Mouse (Mus musculus) kidney, adult 2 months (tissue): Measurements from ENCODE around the gene Tial1. TPM values are rescaled to one million over a fixed set of nuclear protein-coding genes. Genes with fewer than 3 reads are reported as not detected.

Experiments
- DNase-seq: peaks from one replicate; pipeline ENCODE4 v3.0.0; 2021
- H3K27ac ChIP-seq: fragments of 200-500 bp; 2 replicates; pipeline ENCODE4 v1.5.1; 2012; ENCODE audit warnings: low read depth, low read length, control low read depth, inconsistent platforms; ENCODE audit not compliant: insufficient read depth
- H3K27me3 ChIP-seq: fragments of 200-500 bp; replicated peaks from 2 replicates; pipeline ENCODE4 v1.6.1; 2012; ENCODE audit warnings: mild to moderate bottlenecking, moderate library complexity, low read length, inconsistent platforms; ENCODE audit not compliant: control insufficient read depth, insufficient read depth
- H3K36me3 ChIP-seq: fragments of 200-500 bp; 2 replicates; pipeline ENCODE4 v1.6.1; 2012; ENCODE audit warnings: mild to moderate bottlenecking, moderate library complexity, low read length, inconsistent platforms; ENCODE audit not compliant: control insufficient read depth, insufficient read depth
- H3K4me1 ChIP-seq: fragments of 200-500 bp; 2 replicates; pipeline ENCODE4 v1.6.1; 2011; ENCODE audit warnings: low read length; ENCODE audit not compliant: control insufficient read depth, insufficient read depth
- H3K4me3 ChIP-seq: fragments of 200-500 bp; 2 replicates; pipeline ENCODE4 v1.5.1; 2011; ENCODE audit warnings: mild to moderate bottlenecking, low read depth, low read length, control low read depth; ENCODE audit not compliant: insufficient read depth
- CTCF ChIP-seq: fragments of 200-500 bp; conservative IDR thresholded peaks from 2 replicates; pipeline ENCODE4 v1.5.1; 2011; ENCODE audit warnings: low read depth, mild to moderate bottlenecking, control low read depth, low read length, moderate library complexity, mixed read lengths; ENCODE audit not compliant: insufficient read depth, insufficient read length
- POLR2A ChIP-seq: fragments of 200-500 bp; IDR thresholded peaks from one replicate; pipeline ENCODE4 v1.6.1; 2011; ENCODE audit warnings: low read depth, low read length, control low read depth
- WGBS: fragments of 180-500 bp; shearing (Covaris S2); methylation state at CpG from one replicate; pipeline ENCODE4 v1.1.7; 2018; 5-methylcytosine and 5-hydroxymethylcytosine counted together
- polyA plus RNA-seq: library from polyadenylated mRNA; depleted of rRNA; stranded (reverse); fragments of >200 nt; gene quantifications from 2 replicates; pipeline ENCODE4 v1.2.3, GENCODE M21; 2012

Gene Tial1
- polyA plus RNA-seq, 1 experiment = 22.2 TPM

DNA sequence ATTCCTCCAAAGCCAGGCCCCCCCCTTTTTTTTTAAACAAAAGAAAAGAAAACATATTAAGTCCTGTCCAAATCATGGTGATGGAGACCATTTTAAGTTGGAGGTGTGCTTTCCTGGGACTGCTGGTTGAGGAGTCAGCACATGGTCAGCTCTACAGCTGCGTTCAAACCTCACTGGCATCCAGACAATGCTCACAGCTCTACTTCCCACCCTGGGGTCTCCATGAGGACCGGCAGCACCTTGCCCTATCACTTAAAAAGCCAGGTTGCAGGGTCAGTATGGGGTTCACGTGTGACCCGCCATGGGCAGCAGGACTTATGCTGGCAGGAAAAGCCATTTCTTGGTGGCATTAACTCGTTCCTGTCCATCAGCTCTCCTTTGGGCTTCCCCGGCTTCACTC lies 57.9 kb downstream of the Tial1 start:
- no peaks in the 10 kb centered on the region for H3K36me3 ChIP-seq
- TF ChIP-seq CTCF (no peak), POLR2A (no peak)
- WGBS = 52% methylated on average over 6 of the region's 6 CpGs
- H3K4me3 ChIP-seq = no peak overlapping the region
- H3K27me3 ChIP-seq = no peaks in the 10 kb centered on the region
- H3K4me1 ChIP-seq = no peaks in the 10 kb centered on the region
- no peak for DNase-seq
- H3K27ac ChIP-seq = no peak overlapping the region

DNA sequence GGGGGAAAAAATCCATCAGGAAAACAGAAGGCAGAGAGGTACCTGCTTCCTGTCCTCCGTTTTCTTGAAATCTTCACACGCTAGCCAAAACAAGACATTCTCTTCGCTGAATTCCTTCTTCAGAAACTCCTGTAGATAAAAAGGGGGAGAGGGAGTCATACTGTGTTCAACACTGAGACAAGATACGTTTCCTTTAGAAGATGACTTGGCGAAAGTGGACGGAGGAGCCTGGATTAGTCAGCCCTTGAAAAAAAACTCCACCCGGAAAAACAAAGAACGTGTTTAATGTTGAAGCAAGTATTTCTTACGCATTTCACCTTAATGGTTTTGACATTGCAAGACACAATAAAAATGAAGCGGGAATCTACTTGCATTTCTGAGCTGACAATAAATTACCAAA lies 58.4 kb downstream of the Tial1 start:
- Histone ChIP-seq H3K4me1 (no peaks in the 10 kb centered on the region), H3K4me3 (no peak overlapping the region), H3K27me3 (no peaks in the 10 kb centered on the region), H3K27ac (no peak overlapping the region), H3K36me3 (no peaks in the 10 kb centered on the region)
- 47% methylated on average over 10 of the region's 10 CpGs for WGBS
- TF ChIP-seq CTCF (no peak), POLR2A (no peak)
- DNase-seq = no peak

DNA sequence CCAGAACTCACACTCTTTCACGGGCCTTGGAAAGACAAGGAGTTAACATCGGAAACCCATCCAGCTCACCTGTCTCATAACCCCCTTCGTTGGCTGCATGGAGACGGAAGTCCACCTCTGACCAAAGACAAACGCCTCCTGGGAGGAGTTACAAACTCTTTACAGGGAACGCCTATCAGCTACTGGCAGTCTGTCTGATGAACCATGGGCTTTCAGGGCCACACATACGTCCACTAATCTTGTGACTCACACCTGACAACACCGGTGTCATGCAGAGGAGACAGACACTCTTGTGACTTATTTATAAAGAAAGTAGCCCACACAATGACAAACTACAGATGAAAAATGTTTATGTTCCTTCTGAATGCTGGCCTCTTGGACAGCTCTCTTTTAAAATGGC lies 58.9 kb downstream of the Tial1 start:
- 85% methylated on average over 8 of the region's 8 CpGs for WGBS
- H3K27ac ChIP-seq = no peak overlapping the region
- TF ChIP-seq CTCF (no peak), POLR2A (no peak)
- H3K36me3 ChIP-seq = no peaks in the 10 kb centered on the region
- DNase-seq = no peak
- H3K4me3 ChIP-seq = no peak overlapping the region
- H3K27me3 ChIP-seq = no peaks in the 10 kb centered on the region
- no peaks in the 10 kb centered on the region for H3K4me1 ChIP-seq

DNA sequence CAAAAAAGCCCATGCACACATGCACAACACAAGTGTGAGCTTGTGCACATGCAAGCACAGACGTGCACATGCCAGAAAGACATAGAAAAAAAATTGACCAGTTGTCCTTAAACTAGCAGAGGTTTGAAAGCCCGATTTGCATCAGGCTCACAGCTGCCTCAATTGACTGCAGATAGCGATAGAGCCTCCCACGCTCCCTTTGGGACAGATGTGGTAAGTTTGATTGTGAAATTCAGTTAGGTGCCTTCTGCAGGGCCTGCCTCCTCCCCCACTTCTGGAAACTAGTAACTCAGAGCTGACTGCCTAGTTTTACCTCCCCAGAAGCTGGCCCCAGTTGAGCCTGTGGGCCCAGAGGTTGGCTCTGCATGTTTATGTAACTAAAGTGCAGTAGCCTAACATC lies 62.9 kb downstream of the Tial1 start:
- H3K27ac ChIP-seq = no peak overlapping the region
- no peak for DNase-seq
- WGBS = 78% methylated on average over 4 of the region's 4 CpGs

DNA sequence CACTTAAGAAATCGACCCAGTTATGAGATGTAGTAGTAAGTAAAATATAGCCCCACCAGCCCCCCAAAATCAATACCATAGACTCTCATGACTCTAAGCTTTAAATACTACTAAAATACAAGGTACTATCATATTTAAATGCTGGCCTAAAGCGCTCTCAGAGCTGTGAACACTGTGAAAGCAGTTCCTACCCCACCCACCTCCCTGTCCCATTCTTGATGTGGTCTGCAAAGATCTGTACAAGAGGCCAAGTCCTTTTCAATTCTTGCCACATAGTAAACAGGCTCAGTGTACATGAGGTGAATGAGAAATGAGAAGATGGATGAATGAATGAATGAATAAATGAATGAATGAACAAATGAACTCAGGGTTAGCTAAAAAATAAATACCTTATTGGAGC lies 64.5 kb downstream of the Tial1 start:
- H3K27ac ChIP-seq = no peak overlapping the region
- no peaks in the 10 kb centered on the region for H3K36me3 ChIP-seq
- DNase-seq = no peak
- no peaks in the 10 kb centered on the region for H3K4me1 ChIP-seq
- TF ChIP-seq POLR2A (no peak), CTCF (no peak)
- WGBS = 73% methylated on average over 2 of the region's 2 CpGs
- no peak overlapping the region for H3K4me3 ChIP-seq
- H3K27me3 ChIP-seq = no peaks in the 10 kb centered on the region

More for the DNA sequence above, 62.9 kb downstream of the Tial1 start:
- H3K36me3 ChIP-seq = no peaks in the 10 kb centered on the region
- H3K4me1 ChIP-seq = no peaks in the 10 kb centered on the region
- no peak overlapping the region for H3K4me3 ChIP-seq
- no peak for TF ChIP-seq POLR2A
- no peak for TF ChIP-seq CTCF
- H3K27me3 ChIP-seq = no peaks in the 10 kb centered on the region

DNA sequence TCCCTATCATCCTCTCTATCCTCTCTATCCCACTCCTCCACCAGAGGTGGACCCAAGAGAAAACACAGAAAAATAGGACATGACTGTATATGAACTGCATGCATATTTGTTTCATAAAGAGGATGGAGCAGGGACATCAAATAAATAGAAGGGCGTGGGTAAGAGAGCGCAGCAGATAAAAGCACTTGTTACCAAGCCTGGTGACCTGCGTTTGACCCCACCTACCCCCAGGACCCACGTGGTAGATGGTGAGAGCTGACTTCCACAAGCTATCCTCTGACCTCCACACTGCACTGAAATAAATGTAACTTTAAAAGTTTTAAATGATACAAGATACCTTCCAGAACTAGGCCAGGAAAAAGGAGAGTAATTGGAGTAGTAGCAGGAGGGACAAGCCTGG lies 67.8 kb downstream of the Tial1 start:
- WGBS = 70% methylated on average over 4 of the region's 4 CpGs
- Histone ChIP-seq H3K27ac (no peak overlapping the region), H3K27me3 (no peaks in the 10 kb centered on the region), H3K4me1 (no peaks in the 10 kb centered on the region), H3K4me3 (no peak overlapping the region), H3K36me3 (no peaks in the 10 kb centered on the region)
- no peak for DNase-seq
- TF ChIP-seq POLR2A (no peak), CTCF (no peak)

DNA sequence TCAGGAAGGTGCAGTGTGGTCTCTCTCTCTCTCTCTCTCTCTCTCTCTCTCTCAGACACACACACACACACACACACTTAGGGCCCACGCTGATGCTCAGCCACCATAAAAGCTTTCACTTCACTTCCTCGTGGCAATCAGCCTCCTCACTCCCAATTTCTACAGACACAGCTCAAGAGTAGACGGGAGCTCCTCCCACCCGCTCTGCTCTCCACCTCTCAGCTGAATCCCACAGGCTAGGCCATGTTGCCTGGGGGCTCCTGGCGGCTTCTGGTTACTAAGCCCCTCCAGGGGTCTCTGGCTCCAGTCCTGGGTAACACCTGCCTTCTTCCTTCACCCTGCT lies 68.6 kb downstream of the Tial1 start:
- 58% methylated on average over 5 of the region's 5 CpGs for WGBS
- Histone ChIP-seq H3K4me3 (no peak overlapping the region), H3K27ac (no peak overlapping the region), H3K36me3 (no peaks in the 10 kb centered on the region), H3K27me3 (no peaks in the 10 kb centered on the region), H3K4me1 (no peaks in the 10 kb centered on the region)
- no peak for DNase-seq
- no peak for TF ChIP-seq CTCF
- TF ChIP-seq POLR2A = no peak
